Mouse (Mus musculus): ENCODE data around the gene Adamts20. TPM values are rescaled to one million over a fixed set of nuclear protein-coding genes. Genes with fewer than 3 reads are reported as not detected.

The Adamts20 gene
- polyA plus RNA-seq, 1 experiment: 4.6 TPM

DNA sequence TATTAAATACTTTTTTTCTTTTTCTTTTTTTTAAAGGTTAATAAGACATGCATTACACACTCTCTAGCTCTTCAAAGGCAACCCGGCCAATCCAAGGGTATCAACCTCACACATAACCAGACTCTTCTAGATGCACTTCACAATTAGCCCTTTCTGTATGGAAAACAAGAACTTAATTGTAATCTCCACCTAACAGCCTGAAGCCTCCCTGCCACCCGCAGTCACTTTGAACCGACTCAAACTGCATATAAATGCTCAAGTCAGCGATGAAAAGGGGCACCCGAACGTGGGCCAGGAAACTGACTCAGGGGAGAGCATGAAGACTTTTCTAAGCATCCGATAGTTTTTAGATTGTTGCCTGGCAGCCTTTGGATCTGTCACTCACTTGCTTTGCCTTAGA is 12.1 kb upstream of the Adamts20 start:
- DNase-seq (ENCODE audit: low read depth): peak; percentile 88
- no peak for TF ChIP-seq CTCF (IDR thresholded peaks at IDR 0.05; ENCODE audit: borderline replicate concordance, extremely low read depth, insufficient read depth, insufficient read length)
- TF ChIP-seq POLR2A (IDR thresholded peaks at IDR 0.05; ENCODE audit: borderline replicate concordance, extremely low read depth, insufficient read depth, insufficient read length, poor library complexity, severe bottlenecking): no peak

DNA sequence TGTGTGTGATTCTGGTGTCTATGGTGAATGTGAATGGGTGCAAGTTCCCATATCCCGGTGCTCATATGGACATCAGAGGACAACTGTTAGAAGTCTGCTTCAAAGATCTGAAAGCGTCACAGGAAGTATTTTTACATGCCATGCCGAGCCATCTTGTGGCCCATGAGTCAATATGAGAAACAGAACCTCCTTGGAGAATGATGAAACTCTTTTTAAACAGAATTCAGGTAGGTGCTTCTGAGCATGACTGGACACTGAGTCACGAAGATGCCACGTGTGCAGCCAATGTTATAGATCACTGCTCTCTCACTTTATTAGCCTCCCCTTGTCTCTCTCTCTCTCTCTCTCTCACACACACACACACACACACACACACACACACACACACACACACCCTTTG is 10.8 kb upstream of the Adamts20 start:
- no peak for TF ChIP-seq CTCF (IDR thresholded peaks at IDR 0.05; ENCODE audit: borderline replicate concordance, extremely low read depth, insufficient read depth, insufficient read length)
- TF ChIP-seq POLR2A (IDR thresholded peaks at IDR 0.05; ENCODE audit: borderline replicate concordance, extremely low read depth, insufficient read depth, insufficient read length, poor library complexity, severe bottlenecking): no peak
- DNase-seq (ENCODE audit: low read depth): no peak

DNA sequence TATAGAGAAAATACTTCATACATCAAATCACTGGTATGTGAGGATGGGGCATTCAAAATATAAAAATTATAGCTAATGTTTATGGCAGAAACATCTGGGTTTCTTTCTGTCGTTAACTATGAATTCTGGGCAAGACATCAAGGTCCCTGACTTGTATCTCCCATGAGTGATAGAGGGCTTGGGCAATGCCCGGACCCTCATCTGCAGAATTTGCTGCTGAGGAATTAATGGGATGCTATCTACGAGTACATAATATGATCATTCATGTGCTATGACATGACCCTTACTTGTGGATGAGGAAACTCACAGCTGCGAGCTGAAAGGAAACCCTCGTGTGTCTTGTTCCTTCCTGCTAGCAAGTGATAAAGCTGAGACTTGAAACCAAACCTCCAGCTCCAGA is 5.1 kb upstream of the Adamts20 start:
- TF ChIP-seq CTCF (IDR thresholded peaks at IDR 0.05; ENCODE audit: borderline replicate concordance, extremely low read depth, insufficient read depth, insufficient read length) (no peak), POLR2A (IDR thresholded peaks at IDR 0.05; ENCODE audit: borderline replicate concordance, extremely low read depth, insufficient read depth, insufficient read length, poor library complexity, severe bottlenecking) (no peak)
- DNase-seq (ENCODE audit: low read depth): no peak

DNA sequence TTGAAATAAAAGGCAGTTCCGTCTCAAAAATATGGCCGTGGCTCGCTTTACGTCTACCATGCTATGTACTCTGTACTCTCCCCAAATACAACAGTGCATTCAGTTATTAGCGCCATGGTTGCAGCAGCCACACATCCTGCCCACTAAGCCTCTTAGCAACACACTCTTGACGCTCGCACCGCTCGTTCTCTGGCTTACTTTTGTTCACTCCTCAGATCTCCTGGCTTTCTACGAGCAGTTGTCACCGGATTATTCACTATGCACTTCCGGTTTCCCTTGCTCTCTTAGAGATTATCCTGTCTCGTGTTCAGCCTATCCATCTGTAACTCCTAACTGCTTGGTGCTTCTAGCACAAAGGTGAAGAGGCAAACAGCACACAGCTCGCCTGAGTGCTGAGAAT is 337 bp downstream of the Adamts20 start:
- peak; percentile 67 for DNase-seq (ENCODE audit: low read depth)
- TF ChIP-seq POLR2A (IDR thresholded peaks at IDR 0.05; ENCODE audit: borderline replicate concordance, extremely low read depth, insufficient read depth, insufficient read length, poor library complexity, severe bottlenecking) (no peak), CTCF (IDR thresholded peaks at IDR 0.05; ENCODE audit: borderline replicate concordance, extremely low read depth, insufficient read depth, insufficient read length) (no peak)

DNA sequence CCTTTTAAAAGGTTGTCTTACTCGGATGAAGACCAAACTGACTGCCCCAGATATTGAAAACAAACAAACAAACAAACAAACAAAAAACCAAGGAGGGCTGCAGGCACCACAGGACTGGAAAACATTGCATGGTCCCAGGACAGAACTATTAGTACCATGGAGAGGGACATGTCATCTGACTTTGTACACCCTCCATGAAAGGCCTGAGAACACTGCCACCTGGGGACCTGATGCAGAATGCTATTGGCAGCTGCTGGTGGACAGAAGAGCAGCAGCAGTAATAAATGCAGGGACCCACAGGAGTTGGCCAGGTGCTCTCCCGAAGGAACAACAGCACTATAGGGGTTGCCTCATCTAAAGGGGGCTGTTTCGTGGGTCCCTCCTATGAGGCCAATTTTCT is 2.0 kb downstream of the Adamts20 start:
- TF ChIP-seq CTCF (IDR thresholded peaks at IDR 0.05; ENCODE audit: borderline replicate concordance, extremely low read depth, insufficient read depth, insufficient read length) (peak; percentile 18; the same call in 1 of the 2 replicates), POLR2A (IDR thresholded peaks at IDR 0.05; ENCODE audit: borderline replicate concordance, extremely low read depth, insufficient read depth, insufficient read length, poor library complexity, severe bottlenecking) (no peak)
- no peak for DNase-seq (ENCODE audit: low read depth)

DNA sequence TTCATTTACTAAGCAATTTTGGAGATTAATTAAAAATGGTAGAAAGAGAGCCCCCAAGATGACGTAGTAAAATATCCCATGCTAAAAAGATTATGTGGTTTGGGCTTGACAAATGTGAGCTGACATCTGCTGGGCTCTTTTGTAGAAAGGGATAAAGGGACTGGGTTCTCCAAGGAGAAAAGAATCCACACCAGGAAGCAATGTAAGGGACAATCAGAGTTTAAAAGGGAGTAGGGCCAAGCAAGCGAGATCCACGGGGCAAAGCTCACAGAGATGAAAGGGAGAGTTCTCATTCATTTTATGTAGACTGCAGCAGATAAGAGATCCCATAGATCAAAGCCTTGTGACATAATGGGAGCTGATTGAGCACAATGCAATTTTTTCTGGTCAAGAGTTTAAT is 3.0 kb downstream of the Adamts20 start:
- TF ChIP-seq POLR2A (IDR thresholded peaks at IDR 0.05; ENCODE audit: borderline replicate concordance, extremely low read depth, insufficient read depth, insufficient read length, poor library complexity, severe bottlenecking) (no peak), CTCF (IDR thresholded peaks at IDR 0.05; ENCODE audit: borderline replicate concordance, extremely low read depth, insufficient read depth, insufficient read length) (no peak)
- peak; percentile 52 for DNase-seq (ENCODE audit: low read depth)

DNA sequence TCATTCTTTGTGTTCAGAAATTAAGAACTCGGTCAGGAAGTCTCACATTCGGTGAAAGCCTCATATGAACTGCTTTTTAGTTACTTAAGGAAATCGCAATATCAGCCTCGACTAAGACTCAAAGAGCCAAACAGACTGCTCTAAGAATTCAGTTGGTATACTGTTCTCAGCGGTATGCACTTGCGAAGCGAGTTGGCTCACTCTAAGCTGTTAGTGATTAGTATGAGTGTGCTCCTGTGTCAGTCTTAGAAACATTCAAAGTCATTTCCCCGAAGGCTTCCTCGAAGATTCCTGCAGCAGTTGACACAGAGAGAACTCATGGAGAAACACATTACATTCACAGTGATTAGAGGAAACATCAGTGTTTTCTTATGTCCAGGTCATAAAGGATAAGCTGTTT is 4.1 kb downstream of the Adamts20 start:
- DNase-seq (ENCODE audit: low read depth): peak; percentile 60
- TF ChIP-seq POLR2A (IDR thresholded peaks at IDR 0.05; ENCODE audit: borderline replicate concordance, extremely low read depth, insufficient read depth, insufficient read length, poor library complexity, severe bottlenecking) (no peak), CTCF (IDR thresholded peaks at IDR 0.05; ENCODE audit: borderline replicate concordance, extremely low read depth, insufficient read depth, insufficient read length) (no peak)

DNA sequence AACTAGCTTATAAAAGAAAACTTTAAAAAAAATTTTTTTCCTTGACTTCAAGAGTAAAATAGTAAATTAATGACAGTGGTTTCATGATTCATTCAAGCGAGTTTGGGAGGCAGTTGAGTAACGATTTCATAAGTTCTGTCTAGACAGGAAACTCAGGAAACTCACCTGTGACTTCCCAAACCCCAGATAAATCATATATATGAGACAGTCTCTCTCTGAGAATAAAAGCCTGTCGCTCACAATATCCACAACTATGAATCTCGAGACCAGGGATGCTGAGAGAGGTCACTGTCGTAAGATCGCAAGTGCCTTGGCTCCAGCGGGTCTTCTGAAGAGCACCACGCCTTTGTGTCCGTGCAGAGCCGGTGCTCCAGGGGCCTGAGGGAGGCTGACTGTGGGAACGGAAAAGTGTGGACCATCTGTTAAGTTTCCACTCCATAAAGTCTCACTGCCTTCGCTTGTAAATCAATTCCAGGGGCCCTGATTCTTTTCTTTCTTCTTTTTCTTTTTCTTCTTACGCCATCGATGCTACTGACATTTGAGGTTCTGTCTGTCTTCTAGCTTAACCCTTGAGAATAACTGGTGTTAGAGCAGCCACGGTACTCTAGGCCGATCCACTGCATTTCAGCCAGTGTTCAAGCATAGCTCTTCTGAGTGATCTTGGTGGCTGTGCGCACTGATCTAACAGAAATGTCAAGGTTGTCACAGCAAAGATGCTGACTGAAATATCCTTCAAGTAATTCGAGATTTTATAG is 7.4 kb downstream of the Adamts20 start:
- TF ChIP-seq POLR2A (IDR thresholded peaks at IDR 0.05; ENCODE audit: borderline replicate concordance, extremely low read depth, insufficient read depth, insufficient read length, poor library complexity, severe bottlenecking): no peak
- TF ChIP-seq CTCF (IDR thresholded peaks at IDR 0.05; ENCODE audit: borderline replicate concordance, extremely low read depth, insufficient read depth, insufficient read length): no peak
- no peak for DNase-seq (ENCODE audit: low read depth)

DNA sequence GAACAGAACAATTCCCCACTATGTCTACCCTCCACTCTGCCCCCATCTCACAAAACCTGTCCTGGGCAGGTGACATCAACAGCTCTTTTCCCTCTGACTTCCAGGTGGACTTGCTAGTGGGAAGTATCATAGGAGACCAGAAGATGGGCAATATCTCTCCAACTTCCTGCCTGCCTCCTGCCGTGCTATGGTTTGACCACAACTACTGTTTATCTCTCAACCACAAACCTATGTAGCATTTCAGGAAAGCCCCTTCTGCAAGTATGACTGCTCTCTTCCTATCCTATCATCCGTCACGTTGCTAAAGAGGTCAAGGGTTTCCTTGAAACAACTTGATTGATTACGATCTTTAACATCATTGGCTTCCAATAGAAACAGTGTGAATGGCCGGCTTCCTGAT is 12.4 kb downstream of the Adamts20 start:
- TF ChIP-seq CTCF (IDR thresholded peaks at IDR 0.05; ENCODE audit: borderline replicate concordance, extremely low read depth, insufficient read depth, insufficient read length): no peak
- no peak for TF ChIP-seq POLR2A (IDR thresholded peaks at IDR 0.05; ENCODE audit: borderline replicate concordance, extremely low read depth, insufficient read depth, insufficient read length, poor library complexity, severe bottlenecking)
- DNase-seq (ENCODE audit: low read depth): no peak

DNA sequence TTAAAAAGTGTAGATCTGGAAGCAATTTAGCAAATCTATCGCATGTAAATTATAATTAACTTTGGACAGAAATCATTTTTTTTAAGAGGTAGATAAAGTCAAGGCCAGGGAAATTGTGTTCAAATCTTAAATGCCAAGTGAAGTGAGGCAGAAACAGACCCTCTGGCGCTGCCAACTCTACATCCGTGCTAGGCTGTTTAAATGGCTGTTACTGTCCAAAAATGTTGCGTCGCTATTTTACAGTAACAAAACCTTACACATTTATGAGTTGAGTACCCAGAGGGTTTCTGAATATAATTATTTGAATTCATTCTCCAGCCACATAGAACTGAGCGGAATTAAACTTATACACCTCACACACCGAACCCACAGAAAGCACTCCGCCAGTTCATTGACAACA is 13.6 kb downstream of the Adamts20 start:
- TF ChIP-seq CTCF (IDR thresholded peaks at IDR 0.05; ENCODE audit: borderline replicate concordance, extremely low read depth, insufficient read depth, insufficient read length) (no peak), POLR2A (IDR thresholded peaks at IDR 0.05; ENCODE audit: borderline replicate concordance, extremely low read depth, insufficient read depth, insufficient read length, poor library complexity, severe bottlenecking) (no peak)
- peak; percentile 44 for DNase-seq (ENCODE audit: low read depth)

DNA sequence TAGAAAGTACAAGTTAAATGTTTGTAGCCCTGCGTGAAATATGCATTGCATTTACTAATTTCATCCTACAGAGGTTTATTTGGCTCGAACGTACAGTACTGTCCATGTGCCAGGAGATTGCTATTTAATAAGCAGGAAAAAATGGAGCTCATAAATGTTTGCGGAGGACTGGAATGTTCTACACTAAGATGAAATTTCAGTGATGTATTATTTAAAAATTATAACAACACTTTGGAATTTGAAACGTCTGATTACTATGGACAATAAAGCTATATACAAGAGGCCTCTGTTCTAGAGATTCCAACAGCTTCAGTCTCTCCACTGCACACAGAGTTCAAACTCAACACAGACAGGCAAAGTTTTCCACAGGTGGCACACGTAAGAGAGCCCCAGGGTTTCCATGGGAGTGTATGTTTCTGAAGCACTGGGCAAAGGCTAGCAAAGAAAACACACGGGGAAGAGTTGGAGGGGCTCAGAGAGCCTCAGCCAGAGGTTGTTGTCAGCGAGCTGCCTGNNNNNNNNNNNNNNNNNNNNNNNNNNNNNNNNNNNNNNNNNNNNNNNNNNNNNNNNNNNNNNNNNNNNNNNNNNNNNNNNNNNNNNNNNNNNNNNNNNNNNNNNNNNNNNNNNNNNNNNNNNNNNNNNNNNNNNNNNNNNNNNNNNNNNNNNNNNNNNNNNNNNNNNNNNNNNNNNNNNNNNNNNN is 20.6 kb downstream of the Adamts20 start:
- TF ChIP-seq POLR2A (IDR thresholded peaks at IDR 0.05; ENCODE audit: borderline replicate concordance, extremely low read depth, insufficient read depth, insufficient read length, poor library complexity, severe bottlenecking) (no peak), CTCF (IDR thresholded peaks at IDR 0.05; ENCODE audit: borderline replicate concordance, extremely low read depth, insufficient read depth, insufficient read length) (no peak)
- DNase-seq (ENCODE audit: low read depth): peak; percentile 32

DNA sequence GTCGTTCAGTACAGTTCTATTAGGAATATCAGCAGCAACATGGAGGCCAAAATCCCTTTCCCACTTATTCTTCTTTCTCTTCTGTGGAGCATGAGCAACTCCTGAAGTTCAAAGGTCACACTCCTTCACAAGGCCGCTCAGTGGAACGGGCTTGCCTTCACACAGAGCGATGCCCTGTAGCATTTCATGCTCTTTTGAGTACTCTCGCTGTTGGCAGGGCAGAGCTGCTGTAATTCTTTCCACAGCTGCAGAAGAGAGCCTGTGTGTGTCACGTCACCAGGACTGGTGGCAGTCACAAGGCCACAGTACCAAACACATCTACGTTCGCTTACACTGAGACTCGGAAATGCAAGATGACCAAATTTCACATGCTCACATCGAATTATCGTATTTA is 21.2 kb downstream of the Adamts20 start:
- DNase-seq (ENCODE audit: low read depth): peak; percentile 29
- TF ChIP-seq CTCF (IDR thresholded peaks at IDR 0.05; ENCODE audit: borderline replicate concordance, extremely low read depth, insufficient read depth, insufficient read length) (no peak), POLR2A (IDR thresholded peaks at IDR 0.05; ENCODE audit: borderline replicate concordance, extremely low read depth, insufficient read depth, insufficient read length, poor library complexity, severe bottlenecking) (no peak)
